Mouse (Mus musculus): ENCODE measurements around the gene Ifnlr1.

- no peak for TF ChIP-seq CTCF (IDR thresholded peaks at IDR 0.05; ENCODE audit: low read depth)
- TF ChIP-seq EP300 (IDR thresholded peaks at IDR 0.05; ENCODE audit: low read depth): no peak
Observed at GRCm38 (mm10) chr4:135681789-135682188, 4.3 kb upstream of the Ifnlr1 start.
